Mouse (Mus musculus) MEL (cell line): ENCODE measurements around the gene March6. TPM values are rescaled to one million over a fixed set of nuclear protein-coding genes. Genes with fewer than 3 reads are reported as not detected.
A peak's percentile ranks its signal among the peaks of the same experiment; 100 is the strongest.

Source experiments
- DNase-seq: peaks from one replicate; pipeline ENCODE4 v3.0.0; 2011; ENCODE audit warnings: low read depth, low spot score
- H3K27ac ChIP-seq: 2 replicates; pipeline ENCODE4 v1.5.1; 2012; ENCODE audit warnings: low read depth, mild to moderate bottlenecking, control low read depth, low read length, moderate library complexity; ENCODE audit not compliant: control insufficient read depth
- H3K27me3 ChIP-seq, 2 experiments: fragments of 150-350 bp in 1 of 2; sonication (generic) in 1 of 2; 2 replicates each; pipeline ENCODE4 v1.6.1; 2012; ENCODE audit warnings: low read length in 2 of 2, mild to moderate bottlenecking in 2 of 2, improper control_type of control experiment in 1 of 2, moderate library complexity in 1 of 2; ENCODE audit not compliant: insufficient read depth in 2 of 2, control insufficient read depth in 1 of 2
- H3K36me3 ChIP-seq, 2 experiments: 2 replicates each; pipeline ENCODE4 v1.6.1; 2012 to 2014; ENCODE audit warnings: low read length in 2 of 2, improper control_type of control experiment in 1 of 2, inconsistent platforms in 1 of 2, mild to moderate bottlenecking in 1 of 2; ENCODE audit not compliant: insufficient read depth in 2 of 2, control insufficient read depth in 1 of 2
- H3K4me1 ChIP-seq, 2 experiments: fragments of 150-350 bp in 1 of 2; sonication (generic) in 1 of 2; 2 replicates each; pipeline ENCODE4 v1.6.1; 2012; ENCODE audit warnings: low read length in 2 of 2, improper control_type of control experiment in 1 of 2, mild to moderate bottlenecking in 1 of 2; ENCODE audit not compliant: insufficient read depth in 2 of 2, control insufficient read depth in 1 of 2
- H3K4me3 ChIP-seq, 2 experiments: fragments of 150-350 bp in 1 of 2; sonication (generic) in 1 of 2; 2 replicates each; pipeline ENCODE4 v1.5.1; 2012; ENCODE audit warnings: low read depth in 2 of 2, low read length in 2 of 2, mild to moderate bottlenecking in 2 of 2, moderate library complexity in 2 of 2, control low read depth in 1 of 2, improper control_type of control experiment in 1 of 2; ENCODE audit not compliant: control insufficient read depth in 1 of 2, insufficient read depth in 1 of 2
- H3K79me2 ChIP-seq: 2 replicates; pipeline ENCODE4 v1.6.1; 2012; ENCODE audit warnings: mild to moderate bottlenecking, low read length, moderate library complexity; ENCODE audit not compliant: control insufficient read depth, poor library complexity, insufficient read depth
- H3K9ac ChIP-seq: 2 replicates; pipeline ENCODE4 v1.6.1; 2012; ENCODE audit warnings: low read depth, mild to moderate bottlenecking, control low read depth, low read length, moderate library complexity; ENCODE audit not compliant: control insufficient read depth, poor library complexity, severe bottlenecking
- H3K9me3 ChIP-seq: fragments of 150-350 bp; sonication (generic); replicated peaks from 2 replicates; pipeline ENCODE4 v1.6.1; 2012; ENCODE audit warnings: mild to moderate bottlenecking, low read length, improper control_type of control experiment, moderate library complexity; ENCODE audit not compliant: insufficient read depth
- CTCF ChIP-seq, 3 experiments: IDR thresholded peaks in 2 of 3; conservative IDR thresholded peaks in 1 of 3; 2 replicates each; pipeline ENCODE4 v1.5.1; 2011 to 2012; ENCODE audit warnings: low read length in 3 of 3, low read depth in 2 of 3, mild to moderate bottlenecking in 2 of 3, improper control_type of control experiment in 1 of 3, inconsistent platforms in 1 of 3, mixed read lengths in 1 of 3, moderate library complexity in 1 of 3; ENCODE audit not compliant: control insufficient read depth in 1 of 3, insufficient read depth in 1 of 3, poor library complexity in 1 of 3, severe bottlenecking in 1 of 3
- EP300 ChIP-seq, 2 experiments: IDR thresholded peaks; 2 replicates each; pipeline ENCODE4 v1.6.1; 2011; ENCODE audit warnings: improper control_type of control experiment in 2 of 2, low read length in 2 of 2, low read depth in 1 of 2, mild to moderate bottlenecking in 1 of 2
- ETS1 ChIP-seq: IDR thresholded peaks from 2 replicates; pipeline ENCODE4 v1.6.1; 2012; ENCODE audit warnings: low read depth, mild to moderate bottlenecking, inconsistent platforms, low read length, improper control_type of control experiment, moderate library complexity
- GABPA ChIP-seq: IDR thresholded peaks from 2 replicates; pipeline ENCODE4 v1.6.1; 2012; ENCODE audit warnings: low read depth, mild to moderate bottlenecking, inconsistent platforms, low read length, improper control_type of control experiment, moderate library complexity
- JUND ChIP-seq: IDR thresholded peaks from 2 replicates; pipeline ENCODE4 v1.6.1; 2011; ENCODE audit warnings: low read depth, mild to moderate bottlenecking, improper control_type of control experiment, low read length
- MYC ChIP-seq: IDR thresholded peaks from 2 replicates; pipeline ENCODE4 v1.6.1; 2011; ENCODE audit warnings: low read depth, mild to moderate bottlenecking, low read length, improper control_type of control experiment, moderate library complexity
- RAD21 ChIP-seq: IDR thresholded peaks from 2 replicates; pipeline ENCODE4 v1.6.1; 2011; ENCODE audit warnings: mild to moderate bottlenecking, low read depth, low read length, improper control_type of control experiment
- SMC3 ChIP-seq: IDR thresholded peaks from 2 replicates; pipeline ENCODE4 v1.6.1; 2011; ENCODE audit warnings: low read depth, low read length, improper control_type of control experiment
- TBP ChIP-seq: IDR thresholded peaks from 2 replicates; pipeline ENCODE4 v1.8.0; 2011; ENCODE audit warnings: low read depth, low read length, improper control_type of control experiment
- TCF12 ChIP-seq: IDR thresholded peaks from 2 replicates; pipeline ENCODE4 v1.6.1; 2014; ENCODE audit warnings: low read depth, mild to moderate bottlenecking, inconsistent platforms, low read length, improper control_type of control experiment, moderate library complexity
- UBTF ChIP-seq: IDR thresholded peaks from 2 replicates; pipeline ENCODE4 v1.6.1; 2012; ENCODE audit warnings: low read depth, mild to moderate bottlenecking, inconsistent platforms, low read length, improper control_type of control experiment, moderate library complexity, borderline replicate concordance; ENCODE audit not compliant: insufficient read depth
- ZC3H11A ChIP-seq: IDR thresholded peaks from 2 replicates; pipeline ENCODE4 v1.6.1; 2012; ENCODE audit warnings: low read depth, mild to moderate bottlenecking, inconsistent platforms, low read length, improper control_type of control experiment
- ZNF384 ChIP-seq: IDR thresholded peaks from 2 replicates; pipeline ENCODE4 v1.6.1; 2012; ENCODE audit warnings: low read depth, mild to moderate bottlenecking, inconsistent platforms, low read length, improper control_type of control experiment
- polyA plus RNA-seq, 2 experiments: library from polyadenylated mRNA; stranded (reverse) in 1 of 2; unstranded in 1 of 2; fragments of >175 nt in 1 of 2; fragments of >200 nt in 1 of 2; gene quantifications; 2 replicates each; pipeline versions ENCODE4 v1.2.1 to v1.2.4; 2012; ENCODE audit warnings: low replicate concordance in 2 of 2, low read depth in 1 of 2; ENCODE audit not compliant: insufficient read length in 2 of 2, insufficient read depth in 1 of 2, missing spikeins in 1 of 2
- total RNA-seq: library from RNA; depleted of rRNA; stranded (reverse); fragments of 300-350 nt; gene quantifications from 2 replicates; pipeline ENCODE4 v1.2.3, GENCODE M21; 2012

March6 gene
- total and polyA plus RNA-seq, 3 experiments, result 37.9 to 114 (median 62.5) TPM

GRCm38 (mm10) chr15:31427390-31427789 lies 103.5 kb downstream of the March6 start:
- H3K9me3 ChIP-seq, result no peaks in the 10 kb centered on the region
- no peaks in the 10 kb centered on the region for H3K36me3 ChIP-seq
- H3K27me3 ChIP-seq, result no peaks in the 10 kb centered on the region
- peak; percentile 76 for TF ChIP-seq SMC3
- no peak for TF ChIP-seq MYC
- no peak for TF ChIP-seq TBP
- peak; percentile 62 for TF ChIP-seq ZC3H11A
- no peak for TF ChIP-seq GABPA
- TF ChIP-seq RAD21, result peak; percentile 57
- TF ChIP-seq ZNF384, result no peak
- TF ChIP-seq JUND, result no peak
- TF ChIP-seq CTCF (IDR thresholded peaks at IDR 0.05 in 2 of 3, conservative IDR thresholded peaks at IDR 0.05 in 1 of 3; ENCODE audit: control insufficient read depth in 1 of 3, insufficient read depth in 1 of 3, low read depth in 2 of 3, low read length in 3 of 3, poor library complexity in 1 of 3, severe bottlenecking in 1 of 3), result peak; percentile 24 to 73 (median 67); a peak in 5 of 6 replicates
- H3K4me3 ChIP-seq, result no peak overlapping the region
- H3K79me2 ChIP-seq, result no peaks in the 10 kb centered on the region
- H3K9ac ChIP-seq, result no peak overlapping the region
- no peak for DNase-seq
- no peak overlapping the region for H3K27ac ChIP-seq
- H3K4me1 ChIP-seq, result peaks cover 0 to 14% of the 10 kb centered on the region in 2 experiments; a peak in 1 of 4 replicates

- Histone ChIP-seq H3K9ac (no peak overlapping the region), H3K36me3 (no peaks in the 10 kb centered on the region)
- peak; percentile 23; the same call in 1 of the 2 replicates for TF ChIP-seq ETS1
- TF ChIP-seq TCF12, result peak; percentile 56; the same call in 1 of the 2 replicates
- peak; percentile 23 to 38; a peak in 1 of 4 replicates for TF ChIP-seq EP300 (IDR thresholded peaks at IDR 0.05; ENCODE audit: low read depth in 1 of 2, low read length in 2 of 2)
- no peak for TF ChIP-seq UBTF
- TF ChIP-seq, all 39 proteins: peak for 3
- H3K79me2 ChIP-seq, result no peaks in the 10 kb centered on the region
- H3K4me1 ChIP-seq, result peaks cover 0 to 14% of the 10 kb centered on the region in 2 experiments; a peak in 1 of 4 replicates
- peak; percentile 56 for DNase-seq
- no peaks in the 10 kb centered on the region for H3K9me3 ChIP-seq
- H3K27ac ChIP-seq, result no peak overlapping the region
- H3K27me3 ChIP-seq, result no peaks in the 10 kb centered on the region
- no peak overlapping the region for H3K4me3 ChIP-seq
These were observed 104.7 kb downstream of the March6 start for GRCm38 (mm10) chr15:31426066-31426706.
